Mouse (Mus musculus) lung, postnatal 0 days (tissue): Measurements from ENCODE around the gene Uqcrh.

Experiments used
- CTCF ChIP-seq: IDR thresholded peaks from 2 replicates; pipeline ENCODE4 v1.5.1; 2016; ENCODE audit warnings: antibody characterized with exemption, mild to moderate bottlenecking
- EP300 ChIP-seq: IDR thresholded peaks from 2 replicates; pipeline ENCODE4 v1.6.1; 2016; ENCODE audit warnings: antibody characterized with exemption, mild to moderate bottlenecking, control low read depth

DNA sequence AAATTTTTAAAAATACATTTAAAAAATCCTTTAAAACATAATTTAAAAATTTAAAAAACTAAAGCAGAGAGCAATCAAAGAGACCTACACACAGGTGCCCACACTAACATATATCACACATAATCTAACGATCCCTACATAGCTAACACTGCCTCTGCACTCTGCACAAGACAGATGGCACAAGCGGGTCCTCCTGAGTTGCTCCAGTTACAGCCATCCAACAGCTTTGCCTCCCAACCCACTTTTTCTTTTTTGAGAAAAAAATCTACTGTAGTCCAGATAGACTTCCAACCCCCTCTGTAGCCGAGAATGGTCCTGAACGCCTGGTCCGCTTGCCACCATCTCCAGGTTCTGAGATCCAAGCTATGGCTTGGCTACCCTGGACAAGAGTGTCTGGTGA is 30.4 kb upstream of the Uqcrh start:
- no peak for TF ChIP-seq CTCF
- no peak for TF ChIP-seq EP300
